8 mouse cellular contexts compared by ENCODE assay signal in the genomic region with DNA sequence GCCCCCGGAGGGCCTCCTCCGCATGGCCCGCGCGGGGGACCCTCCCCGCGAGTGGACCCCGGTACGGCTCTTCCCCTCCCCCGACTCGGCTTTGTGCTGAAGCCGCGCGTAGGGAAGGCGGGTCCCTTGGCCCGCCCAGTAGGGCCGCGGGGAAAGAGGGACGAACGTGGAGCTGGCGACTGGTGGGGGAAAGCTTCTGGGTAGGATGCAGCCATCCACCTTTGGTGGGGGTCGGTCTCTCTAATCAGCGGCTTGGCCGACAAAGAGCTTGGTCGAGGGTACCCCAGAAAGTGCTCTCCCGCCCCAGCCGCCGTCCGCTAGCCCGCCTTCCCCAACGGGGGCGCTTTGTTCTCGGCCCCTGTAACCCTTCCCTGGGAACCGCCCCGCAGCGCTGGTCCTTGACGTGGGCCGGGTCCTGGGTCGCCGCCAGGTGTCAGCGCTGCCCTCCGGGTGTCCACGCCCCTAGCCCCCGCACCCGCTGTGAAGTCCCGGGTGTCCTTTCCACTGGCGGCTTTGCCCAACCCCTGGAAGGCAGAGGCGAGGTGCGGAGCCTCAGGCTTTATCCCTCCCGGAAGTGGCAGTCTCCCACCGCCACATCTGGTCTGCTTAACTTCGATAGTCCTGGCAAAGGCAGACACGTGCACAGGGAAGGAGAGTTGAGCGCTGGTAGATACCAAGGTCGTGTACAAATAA. TPM values are rescaled to one million over a fixed set of nuclear protein-coding genes. Genes with fewer than 3 reads are reported as not detected.
DNase-seq lines count a peak whose midpoint lies in the region; ATAC-seq and TF ChIP-seq lines count a peak whose summit lies in the region.

No protein-coding gene starts in this region.

- TF ChIP-seq CTCF in Patski (IDR thresholded peaks at IDR 0.05), result no peak
- TF ChIP-seq CTCF in heart, postnatal 0 days (IDR thresholded peaks at IDR 0.05; ENCODE audit: low read depth), result 0 out of 2 replicates have a peak, but pooled peaks have one; percentile 7

- in situ Hi-C loops in Patski (cut with MboI; ENCODE audit: low pct_unique_long_range_greater_than_20kb), result loop anchor here (5.0 kb wide), 2 partner anchors 35 to 115 kb away; no protein-coding TSS in a partner anchor

- peaks cover 4% of the 10 kb centered on the region; the same call in 1 of the 2 replicates for H3K9me3 ChIP-seq in embryonic facial prominence, embryonic 10.5 days
- H3K9me3 ChIP-seq in heart, postnatal 0 days (replicated peaks; ENCODE audit: control insufficient read depth, low read length), result no peaks in the 10 kb centered on the region

- peaks cover 11% of the 10 kb centered on the region for H3K36me3 ChIP-seq in embryonic facial prominence, embryonic 10.5 days (replicated peaks)
- H3K36me3 ChIP-seq in heart, postnatal 0 days (replicated peaks; ENCODE audit: control insufficient read depth, insufficient read depth, low read length), result no peaks in the 10 kb centered on the region

- H3K27ac ChIP-seq in embryonic facial prominence, embryonic 10.5 days (replicated peaks), result peak overlapping the region; percentile 97
- H3K27ac ChIP-seq in heart, postnatal 0 days (ENCODE audit: low read depth), result peak overlapping the region; percentile 47

- peak; percentile 30 for ATAC-seq in Patski
- ATAC-seq in heart, postnatal 0 days (ENCODE audit: insufficient read depth, low read depth), result peak; percentile 34
- peak; percentile 40 for ATAC-seq in megakaryocyte progenitor cell, adult 5-6 weeks (replicated peaks; ENCODE audit: poor library complexity)

- H3K9ac ChIP-seq in heart, postnatal 0 days (replicated peaks; ENCODE audit: low read depth, low read length), result peak overlapping the region; percentile 74

- no peak for TF ChIP-seq EP300 in heart, postnatal 0 days (IDR thresholded peaks at IDR 0.05; ENCODE audit: low read depth)

- CTCF ChIA-PET in Patski (lab: Charles Lee), result interaction anchor here (0.9 to 3.0 kb wide), 2 partner anchors 41 to 109 kb away, joined by 3 to 11 read pairs; no protein-coding TSS in a partner anchor

- peak overlapping the region; percentile 88 for H3K4me3 ChIP-seq in embryonic facial prominence, embryonic 10.5 days
- peak overlapping the region; percentile 85 for H3K4me3 ChIP-seq in heart, postnatal 0 days (ENCODE audit: low read depth, low read length)

- peaks cover 46% of the 10 kb centered on the region for H3K4me1 ChIP-seq in embryonic facial prominence, embryonic 10.5 days
- 0 out of 2 replicates have a peak, but pooled peaks cover 4% of the 10 kb centered on the region for H3K4me1 ChIP-seq in heart, postnatal 0 days (ENCODE audit: control insufficient read depth, insufficient read depth)

- POLR2A ChIA-PET in Patski (lab: Charles Lee), result interaction anchor here (0.6 to 1.2 kb wide), 3 partner anchors 9 to 106 kb away, joined by 3 read pairs; no protein-coding TSS in a partner anchor

- WGBS in embryonic facial prominence, embryonic 10.5 days, result under 1% methylated on average over 55 of the region's 55 CpGs
- WGBS in heart, postnatal 0 days, result under 1% methylated on average over 44 of the region's 55 CpGs

- H3K27me3 ChIP-seq in Patski, result no peaks in the 10 kb centered on the region
- H3K27me3 ChIP-seq in embryonic facial prominence, embryonic 10.5 days (replicated peaks; ENCODE audit: low read depth, poor library complexity, severe bottlenecking), result no peaks in the 10 kb centered on the region
- no peaks in the 10 kb centered on the region for H3K27me3 ChIP-seq in heart, postnatal 0 days (ENCODE audit: control insufficient read depth, insufficient read depth, low read length)

- H3K4me2 ChIP-seq in heart, postnatal 0 days (ENCODE audit: low read depth, low read length), result peak overlapping the region; percentile 100

- peak; percentile 55 to 58 for DNase-seq in B cell, adult 2 months
- DNase-seq in Patski (ENCODE audit: low read depth, low spot score), result no peak
- peak; percentile 85 for DNase-seq in embryonic facial prominence, embryonic 10.5 days (ENCODE audit: low spot score)
- DNase-seq in heart, postnatal 0 days (ENCODE audit: low spot score), result peak; percentile 22
- peak; percentile 30 to 71 for DNase-seq in kidney, postnatal 36 days
- peak; percentile 39 to 74 for DNase-seq in spleen, postnatal 4 days (ENCODE audit: low spot score in 2 of 2)
- DNase-seq in left cerebral cortex, adult 18-20 months (ENCODE audit: low spot score in 2 of 2), result no peak

RNA-seq across cellular contexts. Expression of gene Sdc1, which starts 1.5 kb away (rescaled TPM):
- polyA plus RNA-seq in Patski (2021), result 121 TPM
- 157 and 158 TPM in 2 replicates for polyA plus RNA-seq in embryonic facial prominence, embryonic 10.5 days (2016; fragmentation: Nextera tagmentation; extraction: Ambion mirVana)
- 30.4 and 39.8 TPM in 2 replicates for total RNA-seq in heart, postnatal 0 days (2014; rRNA removed; ENCODE audit: low replicate concordance)
- polyA plus RNA-seq in heart, postnatal 0 days (2015; fragmentation: Nextera tagmentation; extraction: Ambion mirVana), result 22.4 and 22.5 TPM in 2 replicates
- total RNA-seq in megakaryocyte progenitor cell, adult 5-6 weeks (2015), result 0.37 and 0.42 TPM in 2 replicates
- 1.5 TPM in 2 replicates for total RNA-seq in megakaryocyte progenitor cell, adult 5-6 weeks (2017)
- total RNA-seq in left cerebral cortex, adult 18-20 months (2021), result 1 to 10 TPM; 1.2 to 1.6 TPM

Comparison
In these comparisons a context has a peak if more than half of its experiments do, and no peak if none do; other contexts are left out.
1. DNase-seq: peak in B cell, adult 2 months (2 of 2), embryonic facial prominence, embryonic 10.5 days (single experiment), heart, postnatal 0 days (single experiment), kidney, postnatal 36 days (2 of 2) and spleen, postnatal 4 days (2 of 2); none in Patski (single experiment) and left cerebral cortex, adult 18-20 months (0 of 2).
2. RNA of gene Sdc1, which starts 1.5 kb away (total RNA-seq): 30.4 to 39.8 TPM in heart, postnatal 0 days; 1.2 to 1.6 TPM in left cerebral cortex, adult 18-20 months and 0.37 to 1.5 TPM in megakaryocyte progenitor cell, adult 5-6 weeks; every median in the first group is over 10 times any median in the second.
3. Peak in every context shown above with its lines, with median percentiles within 50 percentile points of each other: ATAC-seq.